Mouse (Mus musculus) small intestine, adult 2 months (tissue): ENCODE results near the gene Tti1. TPM values are rescaled to one million over a fixed set of nuclear protein-coding genes. Genes with fewer than 3 reads are reported as not detected.

Experiments used
- H3K27ac ChIP-seq: fragments of 200-500 bp; 2 replicates; pipeline ENCODE4 v1.5.1; 2012; ENCODE audit warnings: low read depth, low read length, control low read depth, inconsistent platforms; ENCODE audit not compliant: insufficient read depth
- H3K27me3 ChIP-seq: fragments of 200-500 bp; 2 replicates; pipeline ENCODE4 v1.6.1; 2012; ENCODE audit warnings: mild to moderate bottlenecking, moderate library complexity, low read length, inconsistent platforms; ENCODE audit not compliant: control insufficient read depth, insufficient read depth
- H3K36me3 ChIP-seq: fragments of 200-500 bp; 2 replicates; pipeline ENCODE4 v1.6.1; 2012; ENCODE audit warnings: mild to moderate bottlenecking, low read length, control low read depth, inconsistent platforms; ENCODE audit not compliant: control insufficient read depth, insufficient read depth
- H3K4me1 ChIP-seq: fragments of 200-500 bp; 2 replicates; pipeline ENCODE4 v1.6.1; 2012; ENCODE audit warnings: low read length, inconsistent platforms, mixed read lengths; ENCODE audit not compliant: control insufficient read depth, insufficient read depth, insufficient read length
- H3K4me3 ChIP-seq: fragments of 200-500 bp; 2 replicates; pipeline ENCODE4 v1.5.1; 2012; ENCODE audit warnings: low read depth, mild to moderate bottlenecking, control low read depth, inconsistent platforms, low read length, moderate library complexity
- CTCF ChIP-seq: fragments of 200-500 bp; IDR thresholded peaks from 2 replicates; pipeline ENCODE4 v1.5.1; 2012; ENCODE audit warnings: low read depth, mild to moderate bottlenecking, control low read depth, inconsistent platforms, low read length, moderate library complexity, mixed read lengths; ENCODE audit not compliant: insufficient replicate concordance, insufficient read length; ENCODE audit errors: extremely low read depth
- POLR2A ChIP-seq: fragments of 200-500 bp; IDR thresholded peaks from 2 replicates; pipeline ENCODE4 v1.6.1; 2012; ENCODE audit warnings: low read depth, mild to moderate bottlenecking, control low read depth, inconsistent platforms, low read length, moderate library complexity
- WGBS: fragments of 180-500 bp; shearing (Covaris S2); methylation state at CpG from one replicate; pipeline ENCODE4 v1.1.7; 2018; 5-methylcytosine and 5-hydroxymethylcytosine counted together
- polyA plus RNA-seq: library from polyadenylated mRNA; depleted of rRNA; stranded (reverse); fragments of >200 nt; gene quantifications from 2 replicates; pipeline ENCODE4 v1.2.3, GENCODE M21; 2012

Tti1 gene
- polyA plus RNA-seq, 1 experiment: 6.1 TPM

DNA sequence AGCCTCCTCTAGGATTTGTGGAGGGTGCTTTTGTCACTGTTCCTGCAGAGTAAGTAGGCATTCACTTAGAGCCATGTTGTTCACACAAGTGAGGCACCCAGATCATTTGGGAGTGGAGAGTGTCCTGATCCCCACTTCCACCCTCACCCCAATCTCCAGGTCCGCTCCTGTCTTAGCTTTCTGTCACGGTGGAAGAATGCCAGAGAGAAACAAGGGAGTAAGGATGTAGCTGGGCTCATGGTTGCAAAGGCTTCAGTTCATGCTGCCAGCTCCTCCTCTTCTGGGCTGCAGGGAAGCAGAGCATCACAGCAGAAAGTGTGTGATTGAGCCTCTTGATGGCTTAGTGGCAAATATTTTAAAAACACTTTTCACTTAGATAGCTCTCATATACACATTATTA, 12.2 kb upstream of the Tti1 start:
- peaks cover 41% of the 10 kb centered on the region for H3K36me3 ChIP-seq
- no peaks in the 10 kb centered on the region for H3K27me3 ChIP-seq
- H3K4me3 ChIP-seq: no peak overlapping the region
- no peaks in the 10 kb centered on the region for H3K4me1 ChIP-seq
- no peak overlapping the region for H3K27ac ChIP-seq
- 68% methylated on average over 2 of the region's 2 CpGs for WGBS
- TF ChIP-seq POLR2A: no peak

DNA sequence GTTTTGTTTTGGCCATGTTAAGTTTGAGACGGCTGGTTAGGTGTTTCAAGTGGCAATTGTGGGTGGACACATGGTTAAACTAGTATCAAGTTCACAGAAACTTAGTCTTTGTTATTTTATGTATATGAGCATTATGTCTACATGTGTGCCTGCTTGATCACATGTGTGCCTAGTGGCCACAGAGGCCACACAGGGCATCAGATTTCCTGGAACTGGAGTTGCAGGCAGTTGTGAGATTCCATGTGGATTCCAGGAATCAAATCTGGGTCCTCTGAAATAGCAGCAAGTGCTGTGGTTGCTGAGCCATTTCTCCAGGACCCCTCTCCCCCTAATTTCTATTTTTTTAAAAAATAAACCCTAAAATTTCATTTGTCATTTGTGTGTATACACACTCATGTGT, 11.4 kb upstream of the Tti1 start:
- peaks cover 35% of the 10 kb centered on the region for H3K36me3 ChIP-seq
- H3K4me3 ChIP-seq: no peak overlapping the region
- no peaks in the 10 kb centered on the region for H3K27me3 ChIP-seq
- H3K4me1 ChIP-seq: no peaks in the 10 kb centered on the region
- 60% methylated on average over 1 of the region's 1 CpGs for WGBS
- H3K27ac ChIP-seq: no peak overlapping the region
- TF ChIP-seq POLR2A (no peak), CTCF (no peak)

- no peak for TF ChIP-seq POLR2A
- TF ChIP-seq CTCF: no peak
- Histone ChIP-seq H3K4me3 (no peak overlapping the region), H3K36me3 (peaks cover 19% of the 10 kb centered on the region), H3K4me1 (no peaks in the 10 kb centered on the region), H3K27me3 (no peaks in the 10 kb centered on the region), H3K27ac (no peak overlapping the region)
- WGBS: 98% methylated on average over 1 of the region's 1 CpGs
Measured at GRCm38 (mm10) chr2:158037571-158037970, 9.3 kb upstream of the Tti1 start.

DNA sequence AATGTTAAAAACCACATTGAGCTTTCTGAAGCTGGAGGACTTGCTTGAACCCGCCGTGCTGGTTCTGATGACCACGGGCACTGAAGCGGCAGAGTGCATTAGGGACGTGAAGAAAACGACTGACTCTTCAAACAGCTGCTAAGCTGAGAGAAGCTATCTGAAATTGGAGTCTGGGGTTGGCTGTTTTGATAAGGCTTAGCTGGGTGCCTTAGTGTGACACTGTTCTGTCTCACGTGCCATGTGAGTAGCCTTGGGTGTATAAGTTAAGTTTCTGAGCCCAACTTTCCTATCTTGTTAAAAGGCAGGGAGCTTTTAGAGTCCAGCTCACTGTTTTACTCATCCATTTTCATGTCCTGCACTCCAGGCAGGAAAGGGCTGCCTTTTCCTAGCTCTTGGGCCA, 8.7 kb upstream of the Tti1 start:
- H3K4me3 ChIP-seq: no peak overlapping the region
- H3K36me3 ChIP-seq: peaks cover 21% of the 10 kb centered on the region
- H3K27me3 ChIP-seq: no peaks in the 10 kb centered on the region
- TF ChIP-seq POLR2A: no peak
- TF ChIP-seq CTCF: no peak
- no peaks in the 10 kb centered on the region for H3K4me1 ChIP-seq
- 86% methylated on average over 7 of the region's 7 CpGs for WGBS
- no peak overlapping the region for H3K27ac ChIP-seq

GRCm38 (mm10) chr2:158036408-158036807, 8.2 kb upstream of the Tti1 start:
- H3K4me1 ChIP-seq: no peaks in the 10 kb centered on the region
- no peaks in the 10 kb centered on the region for H3K27me3 ChIP-seq
- WGBS: 85% methylated on average over 6 of the region's 6 CpGs
- no peak overlapping the region for H3K4me3 ChIP-seq
- TF ChIP-seq POLR2A (no peak), CTCF (no peak)
- no peak overlapping the region for H3K27ac ChIP-seq
- peaks cover 19% of the 10 kb centered on the region for H3K36me3 ChIP-seq

- no peak for TF ChIP-seq CTCF
- Histone ChIP-seq H3K4me1 (no peaks in the 10 kb centered on the region), H3K27ac (no peak overlapping the region), H3K4me3 (no peak overlapping the region), H3K27me3 (no peaks in the 10 kb centered on the region), H3K36me3 (peaks cover 18% of the 10 kb centered on the region)
- WGBS: 87% methylated on average over 2 of the region's 2 CpGs
Measured at GRCm38 (mm10) chr2:158035813-158036212, 7.6 kb upstream of the Tti1 start.

- no peaks in the 10 kb centered on the region for H3K27me3 ChIP-seq
- peaks cover 5% of the 10 kb centered on the region; the same call in 1 of the 2 replicates for H3K4me1 ChIP-seq
- H3K4me3 ChIP-seq: peak overlapping the region; percentile 3; the same call in 1 of the 2 replicates
- 21% methylated on average over 7 of the region's 7 CpGs for WGBS
- H3K27ac ChIP-seq: no peak overlapping the region
- TF ChIP-seq CTCF (no peak), POLR2A (no peak)
- 0 out of 2 replicates have a peak, but pooled peaks cover 2% of the 10 kb centered on the region for H3K36me3 ChIP-seq
Measured at GRCm38 (mm10) chr2:158030007-158030406, 1.8 kb upstream of the Tti1 start.
